Comparison of ENCODE assay signal across 26 mouse cellular contexts in the genomic region with DNA sequence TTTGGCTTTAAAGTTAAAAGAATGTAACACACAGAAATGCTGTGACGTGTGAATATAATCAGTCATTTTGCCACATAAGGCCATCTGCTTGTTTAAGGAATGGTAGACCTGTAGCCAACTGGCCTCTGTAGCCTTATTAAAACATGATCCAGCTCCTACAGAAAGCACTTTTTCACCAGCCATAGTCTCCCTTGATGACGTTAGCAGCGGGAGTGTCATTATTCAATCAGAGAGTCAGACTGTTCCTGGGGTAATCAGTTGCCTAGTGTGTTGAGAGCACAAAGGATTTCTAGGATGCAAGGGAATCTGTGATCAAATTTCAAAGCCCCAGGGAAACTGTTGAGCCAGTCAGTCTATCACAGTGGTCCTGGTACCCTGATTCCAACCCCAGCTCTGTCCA.
DNase-seq lines count a peak whose midpoint lies in the region; ATAC-seq lines count a peak whose summit lies in the region.
"Had no signal": no experiment of that assay in that cellular context is flagged by ENCODE, and none has a peak within 500 bp of the region (broad histone marks: within the 10 kb centered on the region; RNA-seq: fewer than 3 reads in every experiment).

No protein-coding gene starts in this region.

- H3K4me2 ChIP-seq in forebrain, embryonic 13.5 days = no peak overlapping the region
- no peak overlapping the region for H3K4me2 ChIP-seq in forebrain, embryonic 15.5 days (replicated peaks)
- H3K4me2 ChIP-seq in neural tube, embryonic 11.5 days (ENCODE audit: low read depth) = no peak overlapping the region
- no peak overlapping the region for H3K4me2 ChIP-seq in neural tube, embryonic 15.5 days
- H3K4me2 ChIP-seq: embryonic facial prominence, embryonic 13.5 days; hindbrain, embryonic 12.5 days; stomach, embryonic 15.5 days had no signal

- H3K4me3 ChIP-seq in forebrain, embryonic 13.5 days = no peak overlapping the region
- H3K4me3 ChIP-seq in forebrain, embryonic 15.5 days = no peak overlapping the region
- no peak overlapping the region for H3K4me3 ChIP-seq in neural tube, embryonic 11.5 days (ENCODE audit: low read depth, low read length)
- H3K4me3 ChIP-seq in neural tube, embryonic 15.5 days (replicated peaks) = no peak overlapping the region
- H3K4me3 ChIP-seq: embryonic facial prominence, embryonic 13.5 days; hindbrain, embryonic 12.5 days; stomach, embryonic 15.5 days had no signal

- no peak overlapping the region for H3K27ac ChIP-seq in forebrain, embryonic 13.5 days
- no peak overlapping the region for H3K27ac ChIP-seq in forebrain, embryonic 15.5 days (replicated peaks)
- no peak overlapping the region for H3K27ac ChIP-seq in neural tube, embryonic 11.5 days (ENCODE audit: low read depth, low read length)
- H3K27ac ChIP-seq in neural tube, embryonic 15.5 days (replicated peaks) = no peak overlapping the region
- H3K27ac ChIP-seq: embryonic facial prominence, embryonic 13.5 days; hindbrain, embryonic 12.5 days; liver, embryonic 14.5 days; stomach, embryonic 15.5 days had no signal

- H3K4me1 ChIP-seq in forebrain, embryonic 13.5 days = 0 out of 2 replicates have a peak, but pooled peaks cover 3% of the 10 kb centered on the region
- 0 out of 2 replicates have a peak, but pooled peaks cover 5% of the 10 kb centered on the region for H3K4me1 ChIP-seq in forebrain, embryonic 15.5 days
- no peaks in the 10 kb centered on the region for H3K4me1 ChIP-seq in neural tube, embryonic 11.5 days (ENCODE audit: control insufficient read depth, insufficient read depth, low read length)
- H3K4me1 ChIP-seq in neural tube, embryonic 15.5 days = no peaks in the 10 kb centered on the region
- H3K4me1 ChIP-seq: embryonic facial prominence, embryonic 13.5 days; stomach, embryonic 15.5 days had no signal

- no peak overlapping the region for H3K9ac ChIP-seq in forebrain, embryonic 13.5 days
- H3K9ac ChIP-seq in forebrain, embryonic 15.5 days (replicated peaks) = no peak overlapping the region
- H3K9ac ChIP-seq in neural tube, embryonic 11.5 days (ENCODE audit: low read length) = no peak overlapping the region
- no peak overlapping the region for H3K9ac ChIP-seq in neural tube, embryonic 15.5 days (replicated peaks)
- H3K9ac ChIP-seq: embryonic facial prominence, embryonic 13.5 days; hindbrain, embryonic 12.5 days; liver, embryonic 14.5 days; stomach, embryonic 15.5 days had no signal

- no peaks in the 10 kb centered on the region for H3K36me3 ChIP-seq in forebrain, embryonic 13.5 days (ENCODE audit: poor library complexity, severe bottlenecking)
- H3K36me3 ChIP-seq in forebrain, embryonic 15.5 days = no peaks in the 10 kb centered on the region
- no peaks in the 10 kb centered on the region for H3K36me3 ChIP-seq in neural tube, embryonic 11.5 days (ENCODE audit: control insufficient read depth, insufficient read depth, low read length)
- H3K36me3 ChIP-seq in neural tube, embryonic 15.5 days = no peaks in the 10 kb centered on the region
- H3K36me3 ChIP-seq: embryonic facial prominence, embryonic 13.5 days; hindbrain, embryonic 12.5 days; stomach, embryonic 15.5 days had no signal

- peak; percentile 12 for DNase-seq in neural tube, embryonic 11.5 days (ENCODE audit: low spot score)
- DNase-seq in embryo, embryonic 9.5 days (ENCODE audit: extremely low spot score) = peak; percentile 20
- no peak for DNase-seq in lung, postnatal 14 days
- no peak for DNase-seq in cerebellum, postnatal 14 days
- DNase-seq: adrenal gland, postnatal 10 days; cerebellum, adult 11 months; cerebellum, adult 9-10 months; gastrocnemius, postnatal 14 days; heart, postnatal 14 days; kidney, adult 9 months; kidney, postnatal 10 days; layer of hippocampus, postnatal 36 days; liver; lung, adult 2 months; lung, postnatal 10 days; midbrain, embryonic 14.5 days; right cerebral cortex, postnatal 14 days had no signal

- H3K9me3 ChIP-seq in forebrain, embryonic 13.5 days (replicated peaks) = no peaks in the 10 kb centered on the region
- no peaks in the 10 kb centered on the region for H3K9me3 ChIP-seq in forebrain, embryonic 15.5 days
- no peaks in the 10 kb centered on the region for H3K9me3 ChIP-seq in neural tube, embryonic 11.5 days (ENCODE audit: control insufficient read depth, low read length)
- H3K9me3 ChIP-seq in neural tube, embryonic 15.5 days (replicated peaks) = no peaks in the 10 kb centered on the region
- H3K9me3 ChIP-seq: embryonic facial prominence, embryonic 13.5 days; hindbrain, embryonic 12.5 days; stomach, embryonic 15.5 days had no signal

- WGBS in forebrain, embryonic 13.5 days = 30% methylated on average over 3 of the region's 3 CpGs
- 28% methylated on average over 3 of the region's 3 CpGs for WGBS in forebrain, embryonic 15.5 days
- WGBS in neural tube, embryonic 11.5 days = 30% methylated on average over 3 of the region's 3 CpGs
- WGBS in neural tube, embryonic 15.5 days = 43% methylated on average over 3 of the region's 3 CpGs

- peak; percentile 55; the same call in 1 of the 2 replicates for ATAC-seq in forebrain, embryonic 13.5 days
- ATAC-seq in forebrain, embryonic 15.5 days (replicated peaks) = no peak
- ATAC-seq in neural tube, embryonic 11.5 days (ENCODE audit: insufficient read depth, low FRiP score, low TSS enrichment) = no peak
- ATAC-seq in neural tube, embryonic 15.5 days (ENCODE audit: low FRiP score) = no peak
- ATAC-seq: intestine, postnatal 0 days; Patski had no signal

- no peaks in the 10 kb centered on the region for H3K27me3 ChIP-seq in forebrain, embryonic 13.5 days
- H3K27me3 ChIP-seq in forebrain, embryonic 15.5 days = no peaks in the 10 kb centered on the region
- no peaks in the 10 kb centered on the region for H3K27me3 ChIP-seq in neural tube, embryonic 11.5 days (ENCODE audit: control insufficient read depth, insufficient read depth, low read length)
- no peaks in the 10 kb centered on the region for H3K27me3 ChIP-seq in neural tube, embryonic 15.5 days (replicated peaks)
- H3K27me3 ChIP-seq: embryonic facial prominence, embryonic 13.5 days; hindbrain, embryonic 12.5 days; stomach, embryonic 15.5 days had no signal

Comparison
In these comparisons a context has a peak if more than half of its experiments do, and no peak if none do; other contexts are left out.
1. DNase-seq: peak in neural tube, embryonic 11.5 days (single experiment) and embryo, embryonic 9.5 days (single experiment); none in lung, postnatal 14 days (single experiment) and cerebellum, postnatal 14 days (0 of 2).